Mouse (Mus musculus) Patski (cell line): Measurements from ENCODE around the gene Nhs. TPM values are rescaled to one million over a fixed set of nuclear protein-coding genes. Genes with fewer than 3 reads are reported as not detected.

ENCODE experiments used
- ATAC-seq: fragments of 100-300 bp; one replicate; pipeline ENCODE4 v1.8.0; 2021
- CTCF ChIA-PET: fragments of 350-600 bp; sonication (Branson Sonifier 250); formaldehyde crosslinking; loops from one replicate; lab custom pipeline; 2022; ENCODE audit warnings: inconsistent platforms; lab: Charles Lee
- POLR2A ChIA-PET: fragments of 350-600 bp; sonication (Branson Sonifier 250); formaldehyde crosslinking; loops from one replicate; lab custom pipeline; 2022; ENCODE audit warnings: antibody characterized with exemption, inconsistent platforms; lab: Charles Lee
- DNase-seq: peaks from one replicate; pipeline ENCODE4 v3.0.0-alpha.2; 2011; ENCODE audit warnings: low read depth, low spot score
- H3K27me3 ChIP-seq: fragments of 371-371 bp; one replicate; pipeline ENCODE4 v1.5.1; 2021
- CTCF ChIP-seq: fragments of 100-300 bp; IDR thresholded peaks from one replicate; pipeline ENCODE4 v1.5.1; 2021
- in situ Hi-C: fragments of 300-500 bp; cut with MboI; formaldehyde crosslinking; loops from 3 replicates; pipeline ENCODE4 v1.11.1; 2018; ENCODE audit warnings: low pct_unique_long_range_greater_than_20kb, mixed read lengths
- polyA plus RNA-seq: library from polyadenylated mRNA; unstranded; gene quantifications from one replicate; pipeline ENCODE4 v1.2.3, GENCODE M21; 2021

The Nhs gene
- polyA plus RNA-seq, 1 experiment from 2014 or later, result 5.5 TPM

- ATAC-seq (no peak), DNase-seq (no peak)
- H3K27me3 ChIP-seq, result peaks cover 8% of the 10 kb centered on the region
- in situ Hi-C loops, result no loop called here
- POLR2A ChIA-PET, result no interaction called here
- TF ChIP-seq CTCF, result no peak
- CTCF ChIA-PET, result no interaction called here
These were observed 73.7 kb downstream of the Nhs start for GRCm38 (mm10) chrX:162085897-162086200.

GRCm38 (mm10) chrX:162085062-162085896 is 74.3 kb downstream of the Nhs start:
- in situ Hi-C loops, result no loop called here
- peaks cover 8% of the 10 kb centered on the region for H3K27me3 ChIP-seq
- no peak for TF ChIP-seq CTCF
- ChIA-PET CTCF (no interaction called here), POLR2A (no interaction called here)
- ATAC-seq (no peak), DNase-seq (no peak)

- ATAC-seq (peak; percentile 39), DNase-seq (no peak)
- H3K27me3 ChIP-seq, result peaks cover 7% of the 10 kb centered on the region
- POLR2A ChIA-PET, result no interaction called here
- CTCF ChIA-PET, result interaction anchor here (1.3 to 1.4 kb wide), 2 partner anchors 25 to 91 kb away, joined by 3 to 5 read pairs; no protein-coding TSS in a partner anchor
- in situ Hi-C loops, result no loop called here
- TF ChIP-seq CTCF, result no peak
These were observed 96.4 kb downstream of the Nhs start for GRCm38 (mm10) chrX:162063164-162063563.

- ATAC-seq (peak; percentile 87), DNase-seq (no peak)
- no peak for TF ChIP-seq CTCF
- POLR2A ChIA-PET, result no interaction called here
- in situ Hi-C loops, result no loop called here
- CTCF ChIA-PET, result interaction anchor here (1.3 to 3.2 kb wide), 4 partner anchors 8 to 42 kb away, joined by 3 to 12 read pairs (median 4); no protein-coding TSS in a partner anchor
- H3K27me3 ChIP-seq, result peaks cover 7% of the 10 kb centered on the region
These were observed 103.9 kb downstream of the Nhs start for GRCm38 (mm10) chrX:162055635-162056034.

- ChIA-PET POLR2A (no interaction called here), CTCF (interaction anchor here (1.3 to 1.4 kb wide), 2 partner anchors 11 to 35 kb away, joined by 4 read pairs; no protein-coding TSS in a partner anchor)
- DNase-seq (no peak), ATAC-seq (no peak)
- peaks cover 3% of the 10 kb centered on the region for H3K27me3 ChIP-seq
- no peak for TF ChIP-seq CTCF
- in situ Hi-C loops, result no loop called here
These were observed 106.0 kb downstream of the Nhs start for GRCm38 (mm10) chrX:162053566-162053965.

DNA sequence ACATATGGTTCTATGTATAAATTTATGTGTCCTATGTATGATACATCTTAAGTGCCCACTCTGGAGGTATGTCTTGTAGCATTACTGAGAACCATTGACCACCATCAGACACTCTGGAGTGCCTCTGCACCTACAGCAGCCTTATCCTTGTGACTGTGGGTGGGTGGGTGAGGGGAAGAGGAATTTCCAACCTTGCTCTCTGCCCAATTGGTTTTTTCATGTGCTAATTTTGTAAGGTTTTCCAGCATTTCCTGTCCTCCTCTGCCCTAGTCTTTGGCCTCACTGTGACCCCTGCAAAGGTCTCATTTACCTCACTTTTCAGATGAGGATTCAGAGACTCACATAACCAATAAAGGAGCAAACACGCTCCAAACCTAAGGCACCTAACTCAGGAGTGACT is 107.0 kb downstream of the Nhs start:
- peaks cover 3% of the 10 kb centered on the region for H3K27me3 ChIP-seq
- DNase-seq (no peak), ATAC-seq (no peak)
- in situ Hi-C loops, result no loop called here
- TF ChIP-seq CTCF, result no peak
- ChIA-PET CTCF (interaction anchor here (1.3 kb wide), 1 partner anchor 12 kb away, joined by 4 read pairs; no protein-coding TSS in a partner anchor), POLR2A (no interaction called here)

DNA sequence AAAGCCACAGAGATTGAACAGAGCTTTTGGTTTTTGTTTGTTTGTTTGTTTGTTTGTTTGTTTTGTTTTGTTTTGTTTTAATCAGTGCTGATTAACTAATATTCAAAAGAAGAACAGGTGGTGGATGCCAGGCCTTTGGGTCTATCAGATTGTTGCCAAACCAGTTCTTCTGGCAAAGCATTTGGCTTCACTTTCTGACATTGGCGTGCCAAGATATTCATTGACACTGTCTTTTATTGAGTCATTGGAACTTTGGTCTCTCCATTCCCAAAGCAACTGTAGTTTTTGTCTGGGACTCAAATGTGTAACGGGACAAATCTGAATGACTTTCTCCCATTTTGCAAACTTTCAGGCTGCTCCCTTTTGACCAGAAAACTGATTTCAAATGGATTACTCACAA is 109.9 kb downstream of the Nhs start:
- in situ Hi-C loops, result no loop called here
- POLR2A ChIA-PET, result no interaction called here
- H3K27me3 ChIP-seq, result peaks cover 5% of the 10 kb centered on the region
- no peak for TF ChIP-seq CTCF
- DNase-seq, result no peak
- no peak for ATAC-seq
- CTCF ChIA-PET, result no interaction called here

DNA sequence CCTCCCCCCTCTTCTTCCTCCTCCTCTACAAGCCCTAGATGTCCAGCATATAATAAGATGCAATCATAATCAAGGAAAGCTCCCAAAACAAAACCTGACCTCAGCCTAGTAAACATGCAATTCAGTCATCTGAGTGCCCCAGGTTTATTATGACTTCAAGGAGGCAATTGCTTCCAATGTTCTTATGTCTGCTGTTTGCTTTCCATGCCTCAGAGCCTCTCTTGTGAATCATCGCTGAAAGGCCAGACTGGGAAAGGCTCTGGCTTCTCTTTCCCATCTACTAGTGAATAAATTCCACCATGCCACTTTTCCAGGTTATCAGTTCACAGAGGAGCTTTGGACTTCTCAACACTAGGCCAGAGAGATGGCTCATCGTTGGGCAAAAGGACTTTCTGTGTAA is 114.0 kb downstream of the Nhs start:
- TF ChIP-seq CTCF, result no peak
- in situ Hi-C loops, result no loop called here
- ChIA-PET CTCF (interaction anchor here (1.6 to 3.5 kb wide), 3 partner anchors 10 to 15 kb away, joined by 3 to 12 read pairs (median 5); no protein-coding TSS in a partner anchor), POLR2A (no interaction called here)
- DNase-seq (peak; percentile 64), ATAC-seq (peak; percentile 93)
- peaks cover 18% of the 10 kb centered on the region for H3K27me3 ChIP-seq

GRCm38 (mm10) chrX:162044109-162044508 is 115.4 kb downstream of the Nhs start:
- ATAC-seq (no peak), DNase-seq (no peak)
- H3K27me3 ChIP-seq, result peaks cover 19% of the 10 kb centered on the region
- POLR2A ChIA-PET, result no interaction called here
- CTCF ChIA-PET, result interaction anchor here (1.6 to 3.5 kb wide), 3 partner anchors 9 to 14 kb away, joined by 3 to 12 read pairs (median 5); no protein-coding TSS in a partner anchor
- in situ Hi-C loops, result no loop called here
- no peak for TF ChIP-seq CTCF

DNA sequence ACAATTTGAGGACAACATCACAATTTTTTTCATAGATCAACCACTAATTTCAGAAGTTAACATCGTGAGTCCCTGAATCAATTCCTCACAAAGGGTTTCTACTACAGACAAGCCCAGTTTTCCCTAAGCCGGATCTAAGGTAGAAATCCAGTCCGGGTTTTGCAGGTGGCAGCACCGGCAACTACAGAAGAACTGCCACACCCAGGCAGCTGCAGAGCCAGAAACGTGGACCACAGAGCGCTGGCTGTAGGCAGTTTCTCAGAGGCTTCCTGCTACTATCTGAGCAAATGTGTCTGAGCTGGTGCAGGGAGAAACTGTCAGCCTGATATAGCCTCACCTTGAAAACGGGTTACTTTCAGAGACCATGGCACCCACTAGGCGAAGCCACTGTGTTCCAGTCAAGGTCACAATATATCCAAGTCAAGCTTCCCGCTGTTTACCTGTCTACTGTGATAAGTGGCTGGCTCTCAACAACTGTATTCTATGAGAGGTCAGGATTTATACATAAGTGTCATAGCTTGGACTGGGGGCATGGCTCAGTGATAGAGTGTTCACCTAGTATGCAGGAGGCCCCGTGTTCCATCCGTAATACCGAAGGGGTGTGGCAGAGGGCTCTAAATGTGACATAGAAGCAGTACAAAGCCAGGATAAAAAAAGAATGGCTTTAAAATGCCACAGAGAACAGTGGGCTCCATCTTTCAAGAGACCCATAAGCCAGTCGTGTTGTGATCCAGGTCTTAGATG is 134.1 kb downstream of the Nhs start:
- ChIA-PET POLR2A (no interaction called here), CTCF (interaction anchor here (1.2 to 2.0 kb wide), 2 partner anchors 10 to 15 kb away, joined by 4 to 8 read pairs; no protein-coding TSS in a partner anchor)
- ATAC-seq, result no peak
- TF ChIP-seq CTCF, result no peak
- in situ Hi-C loops, result no loop called here
- H3K27me3 ChIP-seq, result peaks cover 8% of the 10 kb centered on the region
- DNase-seq, result no peak
